Mouse (Mus musculus) spleen, postnatal 4 days (tissue): ENCODE data around the gene Gm31571.
"Not testable (repeated sequence)": the region's sequence is repeated elsewhere in the genome, so short reads cannot be mapped to it uniquely, and the experiment has no call there.

ENCODE experiments used
- DNase-seq, 2 experiments: peaks; one replicate each; pipeline ENCODE4 v3.0.0; 2022; ENCODE audit warnings: low spot score in 2 of 2

Gm31571 gene

DNA sequence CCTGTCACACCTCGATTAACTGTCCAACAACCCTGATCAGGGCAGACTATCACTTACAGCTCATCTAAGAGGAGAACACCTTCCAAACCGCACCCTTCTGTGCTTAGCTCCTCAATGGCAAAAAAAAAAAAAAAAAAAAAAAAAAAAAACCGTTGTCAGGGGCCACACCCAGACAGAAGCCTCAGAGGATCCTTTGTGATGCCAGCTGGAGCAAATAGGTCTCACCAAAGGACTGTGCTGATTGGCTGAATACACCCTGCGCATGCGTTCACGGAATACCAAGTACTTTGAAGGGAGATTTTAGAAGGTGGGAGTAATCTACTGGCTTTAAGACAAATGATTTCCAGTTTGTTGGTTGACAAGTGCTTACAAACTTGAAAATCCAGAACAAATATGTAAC, at the start of gene Gm31571:
Gene Gm31571 (minus strand): TSS at position 101 of the 400 bp plus-strand sequence.
- not testable (repeated sequence) for DNase-seq
